8 mouse cellular contexts compared by ENCODE assay signal in genomic region chr10:40177323-40177962, GRCm38 (mm10). TPM values are rescaled to one million over a fixed set of nuclear protein-coding genes. Genes with fewer than 3 reads are reported as not detected.
A peak's percentile ranks its signal among the peaks of the same experiment; 100 is the strongest.
DNase-seq lines count a peak whose midpoint lies in the region; ATAC-seq and TF ChIP-seq lines count a peak whose summit lies in the region.

No protein-coding gene starts in this region.

- H3K27ac ChIP-seq in heart, adult 2 months, result no peak overlapping the region
- H3K27ac ChIP-seq in heart, embryonic 12.5 days (ENCODE audit: poor library complexity, severe bottlenecking), result no peak overlapping the region
- H3K27ac ChIP-seq in forebrain, embryonic 15.5 days (replicated peaks), result no peak overlapping the region
- H3K27ac ChIP-seq in hindbrain, embryonic 16.5 days (ENCODE audit: low read depth, low read length), result no peak overlapping the region

- TF ChIP-seq EP300 in heart, adult 2 months (IDR thresholded peaks at IDR 0.05; ENCODE audit: insufficient read depth, low read depth, low read length), result no peak

- ATAC-seq in heart, embryonic 12.5 days (ENCODE audit: insufficient number of reproducible peaks, low FRiP score), result no peak
- ATAC-seq in forebrain, embryonic 15.5 days (replicated peaks), result no peak
- ATAC-seq in hindbrain, embryonic 16.5 days, result no peak

- DNase-seq in heart, adult 2 months, result peak; percentile 35 to 64
- DNase-seq in adipocyte (ENCODE audit: low spot score), result peak; percentile 35
- DNase-seq in gonadal fat pad, adult 2 months (ENCODE audit: low read depth), result peak; percentile 14
- peak; percentile 28 to 47 for DNase-seq in layer of hippocampus, postnatal 10 days (ENCODE audit: low spot score in 2 of 2)
- peak; percentile 24 for DNase-seq in ovary, postnatal 14 days (ENCODE audit: low spot score)

- H3K27me3 ChIP-seq in heart, adult 2 months (ENCODE audit: control insufficient read depth, insufficient read depth, low read length), result no peaks in the 10 kb centered on the region
- H3K27me3 ChIP-seq in heart, embryonic 12.5 days (replicated peaks), result no peaks in the 10 kb centered on the region
- H3K27me3 ChIP-seq in forebrain, embryonic 15.5 days, result no peaks in the 10 kb centered on the region
- no peaks in the 10 kb centered on the region for H3K27me3 ChIP-seq in hindbrain, embryonic 16.5 days (replicated peaks; ENCODE audit: control insufficient read depth, insufficient read depth, low read length)

- intact Hi-C loops in heart, adult 2 months (cut with DNase I), result no loop called here

- H3K9ac ChIP-seq in heart, adult 2 months (ENCODE audit: low read depth, low read length), result no peak overlapping the region
- H3K9ac ChIP-seq in heart, embryonic 12.5 days, result no peak overlapping the region
- H3K9ac ChIP-seq in forebrain, embryonic 15.5 days (replicated peaks), result no peak overlapping the region
- no peak overlapping the region for H3K9ac ChIP-seq in hindbrain, embryonic 16.5 days (ENCODE audit: low read depth, low read length)

- H3K79me2 ChIP-seq in heart, adult 2 months (replicated peaks; ENCODE audit: control insufficient read depth, insufficient read depth, low read length), result no peaks in the 10 kb centered on the region

- no peak for TF ChIP-seq POLR2A in heart, adult 2 months (IDR thresholded peaks at IDR 0.05; ENCODE audit: insufficient read depth, low read depth, low read length)

- no peaks in the 10 kb centered on the region for H3K36me3 ChIP-seq in heart, adult 2 months (ENCODE audit: control insufficient read depth, insufficient read depth, low read length)
- H3K36me3 ChIP-seq in heart, embryonic 12.5 days, result no peaks in the 10 kb centered on the region
- no peaks in the 10 kb centered on the region for H3K36me3 ChIP-seq in forebrain, embryonic 15.5 days
- no peaks in the 10 kb centered on the region for H3K36me3 ChIP-seq in hindbrain, embryonic 16.5 days (ENCODE audit: control insufficient read depth, insufficient read depth, low read length)

- no peak overlapping the region; the same call in 1 of the 2 replicates for H3K4me3 ChIP-seq in heart, adult 2 months
- H3K4me3 ChIP-seq in heart, embryonic 12.5 days, result no peak overlapping the region
- no peak overlapping the region for H3K4me3 ChIP-seq in forebrain, embryonic 15.5 days
- H3K4me3 ChIP-seq in hindbrain, embryonic 16.5 days (ENCODE audit: low read length), result no peak overlapping the region

- no peak for TF ChIP-seq CTCF in heart, adult 2 months (IDR thresholded peaks at IDR 0.05)

- 18% methylated on average over 6 of the region's 6 CpGs for WGBS in heart, adult 2 months
- WGBS in heart, embryonic 12.5 days, result 21% methylated on average over 6 of the region's 6 CpGs
- 45% methylated on average over 6 of the region's 6 CpGs for WGBS in forebrain, embryonic 15.5 days
- WGBS in hindbrain, embryonic 16.5 days, result 54% methylated on average over 6 of the region's 6 CpGs

- H3K9me3 ChIP-seq in heart, embryonic 12.5 days (replicated peaks), result no peaks in the 10 kb centered on the region
- H3K9me3 ChIP-seq in forebrain, embryonic 15.5 days, result no peaks in the 10 kb centered on the region
- H3K9me3 ChIP-seq in hindbrain, embryonic 16.5 days (ENCODE audit: control insufficient read depth, low read length), result no peaks in the 10 kb centered on the region

- H3K4me2 ChIP-seq in heart, embryonic 12.5 days, result no peak overlapping the region
- no peak overlapping the region for H3K4me2 ChIP-seq in forebrain, embryonic 15.5 days (replicated peaks)
- no peak overlapping the region for H3K4me2 ChIP-seq in hindbrain, embryonic 16.5 days (ENCODE audit: low read length)

- no peaks in the 10 kb centered on the region for H3K4me1 ChIP-seq in heart, adult 2 months (ENCODE audit: control insufficient read depth, insufficient read depth, low read length)
- peaks cover 11% of the 10 kb centered on the region for H3K4me1 ChIP-seq in heart, embryonic 12.5 days (replicated peaks)
- H3K4me1 ChIP-seq in forebrain, embryonic 15.5 days, result 0 out of 2 replicates have a peak, but pooled peaks cover 5% of the 10 kb centered on the region
- H3K4me1 ChIP-seq in hindbrain, embryonic 16.5 days (ENCODE audit: control insufficient read depth, insufficient read depth, low read depth, low read length), result no peaks in the 10 kb centered on the region

RNA-seq across cellular contexts. Expression of gene Slc16a10, which starts 35.4 kb away (rescaled TPM):
- total RNA-seq in heart, adult 2 months (2021), result 10 to 100 TPM; 21.0 to 21.9 TPM
- polyA plus RNA-seq in heart, adult 2 months (2012; rRNA removed), result 15.3 and 28.3 TPM in 2 replicates
- polyA plus RNA-seq in heart, embryonic 12.5 days (2016; fragmentation: Nextera tagmentation; extraction: Ambion mirVana), result 22.1 and 22.5 TPM in 2 replicates
- 76.3 and 122 TPM in 2 replicates for polyA plus RNA-seq in gonadal fat pad, adult 2 months (2012; rRNA removed)
- total RNA-seq in layer of hippocampus, postnatal 10 days (2021), result 1 to 10 TPM; 2.1 to 2.2 TPM
- 3.1 and 3.3 TPM in 2 replicates for polyA plus RNA-seq in forebrain, embryonic 15.5 days (2015; fragmentation: Nextera tagmentation; extraction: Ambion mirVana)
- 6.1 and 7.2 TPM in 2 replicates for polyA plus RNA-seq in hindbrain, embryonic 16.5 days (2015; fragmentation: Nextera tagmentation; extraction: Ambion mirVana)
